Mouse (Mus musculus) stomach, postnatal 0 days (tissue): Measurements from ENCODE around the gene Polr3gl.

Source experiments
- CTCF ChIP-seq: IDR thresholded peaks from 2 replicates; pipeline ENCODE4 v1.5.1; 2016; ENCODE audit warnings: antibody characterized with exemption, low read depth, mild to moderate bottlenecking, moderate library complexity
- EP300 ChIP-seq: optimal IDR thresholded peaks from 2 replicates; pipeline ENCODE3; 2016; ENCODE audit warnings: antibody characterized with exemption

DNA sequence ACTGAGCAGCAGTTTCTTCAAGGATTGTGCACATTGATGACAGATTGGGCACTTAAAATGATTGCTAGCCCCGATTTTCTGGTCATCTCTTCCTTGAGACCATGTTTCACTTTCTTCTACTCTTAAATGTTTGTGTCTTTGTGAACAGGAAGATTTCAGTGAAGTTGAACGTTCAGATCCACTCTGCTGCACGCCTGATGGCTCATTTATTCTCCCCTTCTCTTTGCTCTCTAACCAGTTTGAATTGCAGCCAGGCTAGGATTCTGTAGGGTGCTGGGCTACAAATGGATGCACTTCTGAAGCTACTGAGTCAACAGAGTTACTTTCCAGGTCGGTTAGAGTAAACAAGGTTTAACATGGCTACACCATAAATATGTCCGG, 8.7 kb upstream of the Polr3gl start:
- TF ChIP-seq CTCF (no peak), EP300 (no peak)
